Mouse (Mus musculus) mouse embryonic stem cell (cell line): ENCODE measurements around the gene Gpr4.

Source experiments
- in situ Hi-C, 2 experiments: fragments of 300-500 bp; cut with MboI; formaldehyde crosslinking; loops; 1 replicate in 1 of 2; 3 replicates in 1 of 2; pipeline ENCODE4 v1.14.3; 2019 to 2020; ENCODE audit warnings: low sequenced_read_pairs in 2 of 2, low pct_unique_long_range_greater_than_20kb in 1 of 2, mixed read lengths in 1 of 2; ENCODE audit not compliant: unreplicated experiment in 1 of 2

The Gpr4 gene

DNA sequence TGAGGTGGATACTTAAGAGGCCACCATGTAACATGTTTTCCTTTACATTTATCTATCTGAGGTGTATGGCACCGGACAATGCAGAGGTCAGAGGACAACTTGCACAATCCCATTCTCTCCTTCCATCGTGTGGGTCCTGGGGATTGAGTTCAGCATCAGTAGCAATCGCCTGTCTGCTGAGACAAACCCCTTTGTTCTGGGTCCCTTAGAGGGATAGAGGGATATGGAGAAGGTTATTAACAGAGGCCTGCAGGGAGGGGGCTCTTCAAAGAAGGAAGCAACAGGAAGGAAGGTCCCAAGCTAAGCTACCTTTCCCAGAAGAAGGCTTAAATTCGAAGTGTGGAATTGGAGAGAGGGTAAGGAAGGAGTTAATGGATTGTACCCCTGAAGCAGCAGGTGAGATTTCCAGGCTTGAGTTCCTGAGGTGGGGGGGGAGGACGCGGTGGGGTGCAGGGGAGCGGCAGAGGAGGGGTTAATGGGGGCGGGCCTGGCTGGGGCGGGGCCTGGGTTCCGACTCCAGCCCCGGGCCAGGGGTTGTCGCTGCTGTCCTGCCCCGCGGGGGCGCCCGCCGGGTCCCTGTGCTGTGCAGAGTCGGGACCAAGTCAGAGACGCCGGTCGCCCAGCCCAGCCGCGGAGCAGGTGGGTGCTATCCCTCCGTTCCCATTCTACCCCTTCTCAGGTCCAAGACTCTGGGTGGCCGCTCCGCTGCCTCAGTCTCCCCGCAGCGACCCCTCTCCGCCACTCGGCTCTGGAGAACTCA, at the start of gene Gpr4:
TSS of gene Gpr4 (plus strand) at position 543 of the 760 bp plus-strand sequence.
- in situ Hi-C loops: loop anchor here in 1 of 2 experiments (10.0 kb wide), 1 partner anchor 63 kb away; the partner anchor contains the start of gene Vasp

DNA sequence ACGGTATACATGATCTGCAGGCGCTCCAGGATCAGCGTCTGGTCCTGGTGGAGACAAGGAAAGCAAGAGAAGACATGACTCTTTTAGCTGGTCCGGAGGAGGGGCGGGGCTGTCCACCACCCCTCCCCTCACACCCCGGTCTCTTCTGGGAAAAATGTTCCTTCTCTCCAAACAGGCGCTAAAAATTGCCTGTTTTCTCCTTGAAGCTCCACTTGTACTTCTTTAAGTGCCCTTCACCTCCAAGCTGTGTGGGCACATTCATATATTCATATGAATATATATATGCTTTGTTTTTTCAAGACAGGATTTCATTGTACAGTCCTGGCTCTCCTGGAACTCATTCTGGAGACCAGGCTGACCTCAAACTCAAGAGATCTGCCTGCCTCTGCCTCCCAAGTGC, 49.4 kb upstream of the Gpr4 start:
- in situ Hi-C loops: no loop called here

DNA sequence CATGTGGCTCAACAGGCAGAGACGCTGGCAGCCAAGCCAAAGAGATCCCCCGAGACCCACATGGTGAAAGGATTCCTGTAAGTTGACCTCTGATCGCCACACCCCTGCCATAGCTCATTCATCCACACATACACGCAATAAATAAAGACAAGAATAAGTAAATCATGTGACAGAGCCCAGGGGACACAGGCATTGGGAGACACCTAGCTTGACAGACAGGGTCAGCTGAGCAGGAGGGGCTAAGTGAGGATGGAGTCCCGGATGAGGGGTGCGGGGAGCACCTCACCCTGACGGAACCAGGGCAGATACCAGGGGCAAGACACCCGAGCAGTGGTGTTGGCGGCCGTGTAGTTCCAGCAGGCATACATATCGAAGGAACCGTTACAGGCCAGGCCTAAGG, 48.6 kb upstream of the Gpr4 start:
- in situ Hi-C loops: no loop called here

DNA sequence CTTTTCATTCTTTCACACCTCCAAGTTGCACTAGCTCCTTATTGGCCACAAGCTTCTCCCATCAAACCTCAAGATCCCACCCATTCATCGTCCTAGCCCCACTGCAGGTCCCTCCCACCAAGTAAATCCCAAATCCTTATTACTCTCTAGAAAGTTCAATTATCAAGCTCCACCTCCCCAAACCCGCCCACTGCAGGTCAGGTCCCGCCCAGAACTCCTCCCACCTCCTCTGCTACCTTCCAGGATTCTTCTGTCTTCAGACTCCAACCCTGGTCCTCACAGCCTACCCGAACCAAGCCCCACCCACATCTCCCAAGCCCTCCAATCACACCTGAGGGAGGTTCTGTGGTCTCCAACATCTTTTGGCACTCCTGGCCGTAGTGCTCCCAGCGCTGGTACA, 48.1 kb upstream of the Gpr4 start:
- in situ Hi-C loops: no loop called here

- in situ Hi-C loops: no loop called here
Measured at GRCm38 (mm10) chr7:19164978-19165377, 47.4 kb upstream of the Gpr4 start.

GRCm38 (mm10) chr7:19165656-19166423, 46.5 kb upstream of the Gpr4 start, which contains the start of gene Gipr:
Gene Gipr (minus strand): TSS chr7:19166127.
- in situ Hi-C loops: no loop called here

GRCm38 (mm10) chr7:19166990-19167389, 45.3 kb upstream of the Gpr4 start:
- in situ Hi-C loops: no loop called here

DNA sequence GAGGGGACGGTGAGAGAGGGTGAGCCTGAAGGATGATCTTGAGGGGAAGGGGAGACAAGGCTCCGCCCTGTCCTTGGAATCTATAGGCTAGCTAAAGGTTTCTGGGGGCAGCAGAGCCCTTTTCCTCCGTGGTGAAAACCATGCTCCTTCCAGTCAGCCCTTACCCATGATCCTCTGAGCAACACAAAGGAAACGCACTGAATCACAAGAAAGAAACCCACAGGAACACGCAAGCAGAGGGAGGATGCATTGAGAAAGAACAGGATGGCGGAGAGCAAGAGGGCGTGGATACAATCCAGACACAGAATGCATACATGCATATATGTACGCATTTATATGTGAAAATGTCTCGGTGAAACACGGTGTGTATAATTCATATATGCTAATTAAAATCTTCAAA, 42.8 kb upstream of the Gpr4 start:
- in situ Hi-C loops: no loop called here

DNA sequence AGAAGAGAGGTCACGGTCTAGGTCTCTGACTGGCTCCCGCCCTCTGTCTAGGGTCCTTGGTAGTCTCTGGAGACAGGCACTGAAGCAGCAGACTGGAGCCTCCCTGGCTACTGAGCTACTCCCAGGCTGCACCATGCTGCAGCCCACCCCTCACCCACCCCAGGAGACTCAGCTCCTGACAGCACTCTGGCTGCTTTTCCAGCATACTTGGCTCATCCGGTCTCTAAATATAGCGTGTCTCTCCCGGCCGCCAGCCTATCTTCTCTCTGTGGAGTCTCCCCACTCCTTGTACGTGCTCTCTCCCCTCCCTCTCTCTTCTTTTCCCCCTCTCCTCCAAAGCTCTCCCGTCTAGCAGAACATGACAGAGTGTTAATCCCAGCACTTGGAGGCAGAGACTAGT, 42.2 kb upstream of the Gpr4 start:
- in situ Hi-C loops: no loop called here

DNA sequence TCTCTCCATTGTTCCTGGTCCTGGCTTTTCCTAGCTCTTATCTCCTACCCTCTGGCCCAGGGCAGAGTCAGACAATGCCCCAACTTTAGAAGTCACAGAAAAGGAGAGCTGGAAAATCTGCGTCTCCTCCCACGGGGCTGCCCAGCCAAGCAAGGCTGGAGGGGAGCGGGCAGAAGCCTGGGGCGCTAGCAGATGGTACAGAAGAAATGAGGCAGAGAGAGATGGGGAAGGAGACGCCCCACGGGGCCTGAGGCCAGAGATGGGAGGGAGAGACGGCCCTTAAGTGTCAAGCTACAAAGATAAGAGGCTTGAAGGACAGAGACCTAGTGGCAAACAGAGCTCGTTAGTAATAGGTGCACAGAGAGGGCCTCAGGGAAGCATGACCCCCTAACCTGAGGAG, 40.5 kb upstream of the Gpr4 start:
- in situ Hi-C loops: no loop called here

DNA sequence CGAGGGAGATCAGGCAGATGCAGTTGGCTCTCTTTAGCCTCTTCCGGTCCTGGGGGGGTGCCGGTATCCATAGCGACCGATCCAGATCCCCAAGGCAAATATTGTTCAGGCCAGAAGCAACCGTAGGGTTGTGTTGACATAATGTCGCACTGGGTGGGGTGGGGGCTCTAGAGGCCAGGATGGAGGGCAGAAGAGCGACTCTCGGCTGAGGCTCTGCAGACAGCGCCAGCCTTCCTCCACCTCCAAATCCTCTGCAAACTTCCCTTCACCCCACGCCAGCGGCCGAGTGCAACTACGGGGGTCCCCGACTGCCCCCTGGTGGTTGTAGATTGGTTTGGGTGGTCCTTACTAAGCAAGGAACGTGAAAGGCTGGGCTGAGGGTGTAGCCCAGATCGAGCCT, 39.5 kb upstream of the Gpr4 start:
- in situ Hi-C loops: no loop called here

GRCm38 (mm10) chr7:19175708-19176515, 36.4 kb upstream of the Gpr4 start, which contains the start of gene Eml2:
Gene Eml2 (plus strand): TSS chr7:19176421.
- in situ Hi-C loops: no loop called here

GRCm38 (mm10) chr7:19176516-19176947, 35.8 kb upstream of the Gpr4 start:
- in situ Hi-C loops: no loop called here

DNA sequence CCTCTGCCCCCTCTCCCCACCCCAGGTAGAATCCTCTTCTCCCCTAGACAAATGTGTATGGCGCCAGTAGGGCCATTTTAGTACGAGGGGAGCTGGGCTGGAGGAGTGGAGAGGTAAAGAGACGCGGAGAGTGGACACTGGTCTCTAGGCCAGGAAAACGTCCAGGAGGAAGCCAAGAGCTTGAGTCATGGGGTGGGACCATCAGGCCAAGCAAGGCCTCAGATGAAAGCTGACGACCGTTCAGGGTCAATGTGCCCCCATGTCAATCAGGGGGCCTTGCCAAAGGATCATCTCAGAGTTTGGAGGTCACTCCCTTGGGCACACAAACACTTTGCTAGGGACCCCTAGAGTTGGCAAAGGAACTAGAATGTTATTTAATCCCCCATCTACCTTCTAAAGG, 35.1 kb upstream of the Gpr4 start:
- in situ Hi-C loops: no loop called here

DNA sequence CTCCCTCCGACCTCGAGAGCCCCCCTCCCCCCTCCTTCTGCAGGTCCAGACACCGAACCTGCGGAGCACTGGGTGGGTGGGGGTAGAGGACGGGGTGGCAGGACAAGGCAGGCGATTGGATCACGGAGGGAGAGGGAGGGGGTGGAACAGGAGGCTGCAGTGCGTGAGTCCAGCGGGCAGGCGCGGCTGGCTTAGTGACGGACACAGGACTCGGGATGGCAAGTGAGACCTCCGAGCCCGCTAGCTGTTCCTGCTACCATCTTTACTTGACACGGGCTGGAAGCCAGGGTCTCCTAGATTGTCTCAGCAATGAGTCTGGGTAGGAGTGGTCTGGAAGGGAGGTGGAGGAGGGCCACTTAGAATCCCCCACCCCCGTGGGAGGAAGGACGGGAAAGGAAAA, 34.3 kb upstream of the Gpr4 start:
- in situ Hi-C loops: no loop called here

DNA sequence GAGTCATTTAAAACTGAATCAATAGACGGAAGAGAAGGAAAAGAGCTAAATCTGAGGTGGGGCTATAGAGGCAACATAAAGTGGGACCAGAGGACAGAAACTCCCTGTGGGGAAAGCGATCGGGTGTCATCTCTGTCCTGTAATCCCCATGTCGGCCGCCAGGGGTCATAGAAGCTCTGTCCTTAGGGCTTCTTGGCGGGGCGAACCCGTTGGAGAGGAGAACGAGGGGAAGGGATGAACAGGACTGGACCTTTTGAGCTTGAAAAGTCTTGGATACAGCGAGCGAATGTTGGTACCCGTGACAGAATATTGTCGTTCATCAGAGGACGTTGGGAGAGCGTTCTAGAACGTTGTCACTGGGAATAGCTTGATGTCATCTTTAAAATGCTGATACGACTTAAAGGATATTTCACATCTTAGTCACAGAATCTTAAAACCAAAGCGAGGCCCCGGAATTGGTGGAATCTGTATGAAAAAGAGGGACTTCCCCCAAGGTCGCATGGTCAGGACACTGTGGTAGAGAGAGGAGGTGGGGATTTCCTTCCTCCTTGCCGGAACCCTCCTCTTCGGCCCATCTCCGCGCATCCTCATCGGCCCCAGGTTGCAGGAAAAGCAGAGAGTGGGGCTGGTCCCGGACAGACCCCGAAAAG, 33.8 kb upstream of the Gpr4 start:
- in situ Hi-C loops: no loop called here

GRCm38 (mm10) chr7:19179173-19179572, 33.2 kb upstream of the Gpr4 start:
- in situ Hi-C loops: no loop called here

- in situ Hi-C loops: loop anchor here in 1 of 2 experiments (5.0 kb wide), 1 partner anchor 37 kb away; no protein-coding TSS in a partner anchor
Measured at GRCm38 (mm10) chr7:19179936-19180335, 32.4 kb upstream of the Gpr4 start.
